10 mouse cellular contexts compared by ENCODE assay signal in genomic region chr7:96860650-96861049, GRCm38 (mm10).
DNase-seq lines count a peak whose midpoint lies in the region; ATAC-seq and TF ChIP-seq lines count a peak whose summit lies in the region.
"Had no signal": no experiment of that assay in that cellular context is flagged by ENCODE, and none has a peak within 500 bp of the region (broad histone marks: within the 10 kb centered on the region; RNA-seq: fewer than 3 reads in every experiment).

No protein-coding gene starts in this region.

- 17% methylated on average over 4 of the region's 4 CpGs for WGBS in heart, embryonic 12.5 days
- whole genome bisulfite sequencing in kidney, embryonic 16.5 days = 67% methylated on average over 4 of the region's 4 CpGs
- 59% methylated on average over 4 of the region's 4 CpGs for WGBS in kidney, adult 2 months
- 66% methylated on average over 4 of the region's 4 CpGs for WGBS in neural tube, embryonic 13.5 days
- WGBS in intestine, embryonic 16.5 days = 49% methylated on average over 4 of the region's 4 CpGs

- H3K27ac ChIP-seq in heart, embryonic 12.5 days (ENCODE audit: poor library complexity, severe bottlenecking) = peak overlapping the region; percentile 59
- no peak overlapping the region for H3K27ac ChIP-seq in kidney, embryonic 16.5 days (ENCODE audit: low read length)
- no peak overlapping the region for H3K27ac ChIP-seq in kidney, adult 2 months (ENCODE audit: insufficient read depth, low read depth, low read length)
- H3K27ac ChIP-seq in neural tube, embryonic 13.5 days (replicated peaks) = peak overlapping the region; percentile 34; the same call in 1 of the 2 replicates
- H3K27ac ChIP-seq in intestine, embryonic 16.5 days (ENCODE audit: low read length) = 0 out of 2 replicates have a peak overlapping the region, but pooled peaks have one; percentile 4
- H3K27ac ChIP-seq: liver, embryonic 15.5 days had no signal

- no peak overlapping the region for H3K4me2 ChIP-seq in heart, embryonic 12.5 days
- no peak overlapping the region for H3K4me2 ChIP-seq in kidney, embryonic 16.5 days (replicated peaks; ENCODE audit: low read depth, low read length)
- no peak overlapping the region for H3K4me2 ChIP-seq in neural tube, embryonic 13.5 days
- H3K4me2 ChIP-seq in intestine, embryonic 16.5 days (ENCODE audit: low read depth, low read length) = no peak overlapping the region
- H3K4me2 ChIP-seq: liver, embryonic 15.5 days had no signal

- DNase-seq in heart, adult 18-20 months = no peak
- no peak for DNase-seq in kidney, adult 2 months
- DNase-seq in neural tube, embryonic 10.5 days (ENCODE audit: extremely low spot score, low spot score) = no peak
- DNase-seq in frontal cortex, adult 2 months (ENCODE audit: extremely low spot score in 1 of 2, low spot score in 1 of 2) = no peak
- DNase-seq: adrenal gland, adult 2 months had no signal

- H3K9me3 ChIP-seq in heart, embryonic 12.5 days (replicated peaks) = no peaks in the 10 kb centered on the region
- H3K9me3 ChIP-seq in kidney, embryonic 16.5 days (ENCODE audit: low read length) = no peaks in the 10 kb centered on the region
- H3K9me3 ChIP-seq in neural tube, embryonic 13.5 days = no peaks in the 10 kb centered on the region
- H3K9me3 ChIP-seq in intestine, embryonic 16.5 days (ENCODE audit: control insufficient read depth, low read length) = no peaks in the 10 kb centered on the region
- H3K9me3 ChIP-seq: liver, embryonic 15.5 days had no signal

- no peak overlapping the region for H3K9ac ChIP-seq in heart, embryonic 12.5 days
- no peak overlapping the region for H3K9ac ChIP-seq in kidney, embryonic 16.5 days (replicated peaks; ENCODE audit: low read length)
- no peak overlapping the region for H3K9ac ChIP-seq in neural tube, embryonic 13.5 days
- no peak overlapping the region for H3K9ac ChIP-seq in intestine, embryonic 16.5 days (ENCODE audit: low read depth, low read length)
- H3K9ac ChIP-seq: liver, embryonic 15.5 days had no signal

- no peak overlapping the region for H3K4me3 ChIP-seq in heart, embryonic 12.5 days
- H3K4me3 ChIP-seq in kidney, embryonic 16.5 days (ENCODE audit: low read length) = no peak overlapping the region
- H3K4me3 ChIP-seq in kidney, adult 2 months (ENCODE audit: insufficient read depth, low read depth, low read length) = no peak overlapping the region
- no peak overlapping the region for H3K4me3 ChIP-seq in neural tube, embryonic 13.5 days
- H3K4me3 ChIP-seq in intestine, embryonic 16.5 days (ENCODE audit: low read length) = no peak overlapping the region
- H3K4me3 ChIP-seq: liver, embryonic 15.5 days had no signal

- TF ChIP-seq CTCF in kidney, adult 2 months (conservative IDR thresholded peaks at IDR 0.05; ENCODE audit: insufficient read depth, insufficient read length, low read depth, low read length) = no peak

- peak; percentile 75 for ATAC-seq in heart, embryonic 12.5 days (ENCODE audit: insufficient number of reproducible peaks, low FRiP score)
- peak; percentile 63; the same call in 1 of the 2 replicates for ATAC-seq in kidney, embryonic 16.5 days (ENCODE audit: low FRiP score, low TSS enrichment)
- ATAC-seq in neural tube, embryonic 13.5 days (ENCODE audit: low read depth) = no peak
- peak; percentile 62; the same call in 1 of the 2 replicates for ATAC-seq in intestine, embryonic 16.5 days

- no peak for TF ChIP-seq POLR2A in kidney, adult 2 months (IDR thresholded peaks at IDR 0.05; ENCODE audit: low read depth, low read length)

- no peaks in the 10 kb centered on the region for H3K27me3 ChIP-seq in heart, embryonic 12.5 days (replicated peaks)
- H3K27me3 ChIP-seq in kidney, embryonic 16.5 days (ENCODE audit: insufficient read depth, low read length) = no peaks in the 10 kb centered on the region
- no peaks in the 10 kb centered on the region for H3K27me3 ChIP-seq in kidney, adult 2 months (replicated peaks; ENCODE audit: control insufficient read depth, insufficient read depth, low read length)
- no peaks in the 10 kb centered on the region for H3K27me3 ChIP-seq in neural tube, embryonic 13.5 days
- H3K27me3 ChIP-seq in intestine, embryonic 16.5 days (replicated peaks; ENCODE audit: control insufficient read depth, insufficient read depth, low read length) = no peaks in the 10 kb centered on the region
- H3K27me3 ChIP-seq: liver, embryonic 15.5 days had no signal

- no peaks in the 10 kb centered on the region for H3K36me3 ChIP-seq in heart, embryonic 12.5 days
- H3K36me3 ChIP-seq in kidney, embryonic 16.5 days (ENCODE audit: insufficient read depth, low read length) = peaks cover 7% of the 10 kb centered on the region; the same call in 1 of the 2 replicates
- H3K36me3 ChIP-seq in kidney, adult 2 months (ENCODE audit: control insufficient read depth, insufficient read depth, low read length) = no peaks in the 10 kb centered on the region
- peaks cover 3% of the 10 kb centered on the region; the same call in 1 of the 2 replicates for H3K36me3 ChIP-seq in neural tube, embryonic 13.5 days
- no peaks in the 10 kb centered on the region for H3K36me3 ChIP-seq in intestine, embryonic 16.5 days (ENCODE audit: control insufficient read depth, insufficient read depth, low read length)
- H3K36me3 ChIP-seq: liver, embryonic 15.5 days had no signal

- H3K4me1 ChIP-seq in heart, embryonic 12.5 days (replicated peaks) = peaks cover 12% of the 10 kb centered on the region
- H3K4me1 ChIP-seq in kidney, embryonic 16.5 days (ENCODE audit: insufficient read depth, low read length) = peaks cover 6% of the 10 kb centered on the region; the same call in 1 of the 2 replicates
- no peaks in the 10 kb centered on the region for H3K4me1 ChIP-seq in kidney, adult 2 months (ENCODE audit: control insufficient read depth, insufficient read depth, low read length)
- H3K4me1 ChIP-seq in neural tube, embryonic 13.5 days (replicated peaks) = peaks cover 30% of the 10 kb centered on the region
- H3K4me1 ChIP-seq in intestine, embryonic 16.5 days (ENCODE audit: control insufficient read depth, insufficient read depth, low read length) = no peaks in the 10 kb centered on the region
- H3K4me1 ChIP-seq: liver, embryonic 15.5 days had no signal

Comparison
In these comparisons a context has a peak if more than half of its experiments do, and no peak if none do; other contexts are left out.
1. H3K27ac ChIP-seq: peak in heart, embryonic 12.5 days (single experiment), neural tube, embryonic 13.5 days (single experiment) and intestine, embryonic 16.5 days (single experiment); none in kidney, embryonic 16.5 days (single experiment) and kidney, adult 2 months (single experiment).